Mouse (Mus musculus) intestine, embryonic 15.5 days (tissue): ENCODE measurements at regions not wholly inside any gene's neighbourhood (a gene's known extent, or its start where the extent isn't known, plus 50 kb on each side); places are given as distances from the start of the nearest gene placed in this dataset.
"Not testable (repeated sequence)": the region's sequence is repeated elsewhere in the genome, so short reads cannot be mapped to it uniquely, and the experiment has no call there.

ENCODE experiments used
- ATAC-seq: fragments of 200-750 bp; cut with Nextera tagmentation; 2 replicates; pipeline ENCODE4 v1.8.0; 2017; ENCODE audit warnings: moderate TSS enrichment, moderate library complexity
- H3K27ac ChIP-seq: fragments of 300-500 bp; sonication (generic); 2 replicates; pipeline ENCODE4 v1.5.1; 2015; ENCODE audit warnings: mild to moderate bottlenecking, inconsistent platforms
- H3K27me3 ChIP-seq: fragments of 300-500 bp; sonication (generic); replicated peaks from 2 replicates; pipeline ENCODE4 v1.6.1; 2015; ENCODE audit warnings: inconsistent platforms
- H3K36me3 ChIP-seq: fragments of 300-500 bp; sonication (generic); 2 replicates; pipeline ENCODE4 v1.6.1; 2015; ENCODE audit warnings: inconsistent platforms
- H3K4me1 ChIP-seq: fragments of 300-500 bp; sonication (generic); replicated peaks from 2 replicates; pipeline ENCODE4 v1.6.1; 2015; ENCODE audit warnings: inconsistent platforms
- H3K4me2 ChIP-seq: fragments of 300-500 bp; sonication (generic); replicated peaks from 2 replicates; pipeline ENCODE4 v1.6.1; 2015; ENCODE audit warnings: mild to moderate bottlenecking, inconsistent platforms
- H3K4me3 ChIP-seq: fragments of 300-500 bp; sonication (generic); replicated peaks from 2 replicates; pipeline ENCODE4 v1.5.1; 2015; ENCODE audit warnings: inconsistent platforms
- H3K9ac ChIP-seq: fragments of 300-500 bp; sonication (generic); 2 replicates; pipeline ENCODE4 v1.6.1; 2015; ENCODE audit warnings: inconsistent platforms
- H3K9me3 ChIP-seq: fragments of 300-500 bp; sonication (generic); 2 replicates; pipeline ENCODE4 v1.6.1; 2016; ENCODE audit warnings: inconsistent platforms
- WGBS: fragments of 180-500 bp; shearing (Covaris S2); methylation state at CpG from one replicate; pipeline ENCODE4 v1.1.7; 2015; 5-methylcytosine and 5-hydroxymethylcytosine counted together

GRCm38 (mm10) chr4:29420198-29420792 lies 607.4 kb downstream of the Epha7 start:
- no peak overlapping the region for H3K9ac ChIP-seq
- peak; percentile 97 for ATAC-seq
- H3K36me3 ChIP-seq, result no peaks in the 10 kb centered on the region
- no peak overlapping the region for H3K4me3 ChIP-seq
- WGBS, result 55% methylated on average over 2 of the region's 2 CpGs
- H3K4me2 ChIP-seq, result no peak overlapping the region
- no peaks in the 10 kb centered on the region for H3K4me1 ChIP-seq
- no peak overlapping the region for H3K27ac ChIP-seq
- H3K9me3 ChIP-seq, result no peaks in the 10 kb centered on the region
- H3K27me3 ChIP-seq, result no peaks in the 10 kb centered on the region

GRCm38 (mm10) chr4:29431493-29431892 lies 618.6 kb downstream of the Epha7 start:
- H3K9me3 ChIP-seq, H3K36me3 ChIP-seq, H3K4me1 ChIP-seq, H3K4me2 ChIP-seq, ATAC-seq, H3K27me3 ChIP-seq, H3K4me3 ChIP-seq, H3K27ac ChIP-seq, H3K9ac ChIP-seq: not testable (repeated sequence)
- 54% methylated on average over 4 of the region's 4 CpGs for WGBS

GRCm38 (mm10) chr4:29463329-29463728 lies 650.4 kb downstream of the Epha7 start:
- WGBS, result 77% methylated on average over 5 of the region's 5 CpGs
- Histone ChIP-seq H3K4me1 (no peaks in the 10 kb centered on the region), H3K27ac (no peak overlapping the region), H3K4me2 (no peak overlapping the region), H3K36me3 (no peaks in the 10 kb centered on the region), H3K9ac (no peak overlapping the region), H3K9me3 (no peaks in the 10 kb centered on the region), H3K27me3 (no peaks in the 10 kb centered on the region), H3K4me3 (no peak overlapping the region)
- ATAC-seq, result no peak

GRCm38 (mm10) chr4:29466315-29466714 lies 653.4 kb downstream of the Epha7 start:
- 60% methylated on average over 2 of the region's 2 CpGs for WGBS
- H3K4me1 ChIP-seq, result no peaks in the 10 kb centered on the region
- no peaks in the 10 kb centered on the region for H3K36me3 ChIP-seq
- H3K9ac ChIP-seq, result no peak overlapping the region
- no peak overlapping the region for H3K27ac ChIP-seq
- ATAC-seq, result no peak
- H3K9me3 ChIP-seq, result no peaks in the 10 kb centered on the region
- no peak overlapping the region for H3K4me2 ChIP-seq
- no peak overlapping the region for H3K4me3 ChIP-seq
- no peaks in the 10 kb centered on the region for H3K27me3 ChIP-seq

GRCm38 (mm10) chr4:29480384-29481092 lies 667.6 kb downstream of the Epha7 start:
- Histone ChIP-seq H3K9me3 (no peaks in the 10 kb centered on the region), H3K9ac (no peak overlapping the region), H3K4me3 (no peak overlapping the region), H3K4me1 (no peaks in the 10 kb centered on the region), H3K27ac (no peak overlapping the region), H3K4me2 (no peak overlapping the region), H3K27me3 (no peaks in the 10 kb centered on the region), H3K36me3 (no peaks in the 10 kb centered on the region)
- no peak for ATAC-seq
- 53% methylated on average over 2 of the region's 2 CpGs for WGBS

GRCm38 (mm10) chr4:29481093-29481715 lies 668.3 kb downstream of the Epha7 start:
- no peak for ATAC-seq
- Histone ChIP-seq H3K4me2 (no peak overlapping the region), H3K9me3 (no peaks in the 10 kb centered on the region), H3K9ac (no peak overlapping the region), H3K27ac (no peak overlapping the region), H3K27me3 (no peaks in the 10 kb centered on the region), H3K4me3 (no peak overlapping the region), H3K4me1 (no peaks in the 10 kb centered on the region), H3K36me3 (no peaks in the 10 kb centered on the region)
- 25% methylated on average over 1 of the region's 1 CpGs for WGBS

GRCm38 (mm10) chr4:29482407-29482806 lies 669.5 kb downstream of the Epha7 start:
- no peak overlapping the region for H3K27ac ChIP-seq
- H3K4me2 ChIP-seq, result no peak overlapping the region
- 84% methylated on average over 2 of the region's 2 CpGs for WGBS
- no peaks in the 10 kb centered on the region for H3K36me3 ChIP-seq
- no peak for ATAC-seq
- H3K4me3 ChIP-seq, result no peak overlapping the region
- no peaks in the 10 kb centered on the region for H3K4me1 ChIP-seq
- H3K9me3 ChIP-seq, result no peaks in the 10 kb centered on the region
- no peaks in the 10 kb centered on the region for H3K27me3 ChIP-seq
- no peak overlapping the region for H3K9ac ChIP-seq

GRCm38 (mm10) chr4:29500844-29501243 lies 687.9 kb downstream of the Epha7 start:
- no peak overlapping the region for H3K4me2 ChIP-seq
- no peaks in the 10 kb centered on the region for H3K4me1 ChIP-seq
- no peaks in the 10 kb centered on the region for H3K27me3 ChIP-seq
- no peaks in the 10 kb centered on the region for H3K9me3 ChIP-seq
- no peak for ATAC-seq
- no peak overlapping the region for H3K9ac ChIP-seq
- H3K4me3 ChIP-seq, result no peak overlapping the region
- no peak overlapping the region for H3K27ac ChIP-seq
- 83% methylated on average over 1 of the region's 1 CpGs for WGBS
- H3K36me3 ChIP-seq, result no peaks in the 10 kb centered on the region

- 60% methylated on average over 4 of the region's 4 CpGs for WGBS
- H3K4me2 ChIP-seq, result no peak overlapping the region
- H3K36me3 ChIP-seq, result no peaks in the 10 kb centered on the region
- no peak for ATAC-seq
- H3K9me3 ChIP-seq, result no peaks in the 10 kb centered on the region
- no peaks in the 10 kb centered on the region for H3K27me3 ChIP-seq
- no peak overlapping the region for H3K27ac ChIP-seq
- no peak overlapping the region for H3K9ac ChIP-seq
- H3K4me3 ChIP-seq, result no peak overlapping the region
- H3K4me1 ChIP-seq, result no peaks in the 10 kb centered on the region
Measured at GRCm38 (mm10) chr4:29525051-29525450, 712.1 kb downstream of the Epha7 start.

- ATAC-seq, result no peak
- no peak overlapping the region for H3K4me2 ChIP-seq
- no peak overlapping the region for H3K9ac ChIP-seq
- no peaks in the 10 kb centered on the region for H3K9me3 ChIP-seq
- H3K27ac ChIP-seq, result no peak overlapping the region
- no peaks in the 10 kb centered on the region for H3K4me1 ChIP-seq
- H3K4me3 ChIP-seq, result no peak overlapping the region
- 68% methylated on average over 5 of the region's 5 CpGs for WGBS
- H3K27me3 ChIP-seq, result no peaks in the 10 kb centered on the region
- no peaks in the 10 kb centered on the region for H3K36me3 ChIP-seq
Measured at GRCm38 (mm10) chr4:29525769-29526658, 713.1 kb downstream of the Epha7 start.
